8 mouse cellular contexts compared by ENCODE assay signal in genomic region chr10:76346043-76346491, GRCm38 (mm10). TPM values are rescaled to one million over a fixed set of nuclear protein-coding genes. Genes with fewer than 3 reads are reported as not detected.
DNase-seq lines count a peak whose midpoint lies in the region; ATAC-seq and TF ChIP-seq lines count a peak whose summit lies in the region.

No protein-coding gene starts in this region.

- peaks cover 23% of the 10 kb centered on the region for H3K36me3 ChIP-seq in G1E (replicated peaks)
- H3K36me3 ChIP-seq in forebrain, embryonic 10.5 days (replicated peaks): peaks cover 23% of the 10 kb centered on the region
- peaks cover 5% of the 10 kb centered on the region for H3K36me3 ChIP-seq in liver, embryonic 14.5 days (replicated peaks; ENCODE audit: control insufficient read depth, insufficient read depth, low read depth)
- peaks cover 16% of the 10 kb centered on the region for H3K36me3 ChIP-seq in neural tube, embryonic 13.5 days

- TF ChIP-seq CTCF in G1E (IDR thresholded peaks at IDR 0.05; ENCODE audit: low read depth, low read length): no peak
- TF ChIP-seq CTCF in liver, embryonic 14.5 days (IDR thresholded peaks at IDR 0.05; ENCODE audit: low read depth): no peak

- 23% methylated on average over 8 of the region's 8 CpGs for WGBS in forebrain, embryonic 10.5 days
- WGBS in liver, embryonic 14.5 days (ENCODE audit: insufficient replicate concordance): 3% methylated on average over 8 of the region's 8 CpGs
- WGBS in neural tube, embryonic 13.5 days: 23% methylated on average over 8 of the region's 8 CpGs

- TF ChIP-seq EP300 in liver, embryonic 14.5 days (IDR thresholded peaks at IDR 0.05; ENCODE audit: low read depth): no peak

- peaks cover 15% of the 10 kb centered on the region for H3K27me3 ChIP-seq in G1E (ENCODE audit: insufficient read depth, low read length)
- H3K27me3 ChIP-seq in forebrain, embryonic 10.5 days (ENCODE audit: poor library complexity, severe bottlenecking): no peaks in the 10 kb centered on the region
- H3K27me3 ChIP-seq in liver, embryonic 14.5 days (ENCODE audit: control insufficient read depth, insufficient read depth, low read length): peaks cover 8% of the 10 kb centered on the region
- H3K27me3 ChIP-seq in neural tube, embryonic 13.5 days: no peaks in the 10 kb centered on the region

- H3K4me1 ChIP-seq in G1E (ENCODE audit: insufficient read depth, low read depth, low read length): peaks cover 20% of the 10 kb centered on the region
- H3K4me1 ChIP-seq in forebrain, embryonic 10.5 days: peaks cover 22% of the 10 kb centered on the region
- H3K4me1 ChIP-seq in liver, embryonic 14.5 days (replicated peaks; ENCODE audit: control insufficient read depth in 2 of 2, insufficient read depth in 2 of 2, low read length in 1 of 2): peaks cover 6 to 7% of the 10 kb centered on the region in 2 experiments; a peak in 3 of 4 replicates
- peaks cover 27% of the 10 kb centered on the region for H3K4me1 ChIP-seq in neural tube, embryonic 13.5 days (replicated peaks)

- peak overlapping the region; percentile 72 for H3K4me2 ChIP-seq in liver, embryonic 14.5 days (ENCODE audit: low read depth)
- H3K4me2 ChIP-seq in neural tube, embryonic 13.5 days: peak overlapping the region; percentile 70

- no peak overlapping the region for H3K27ac ChIP-seq in forebrain, embryonic 10.5 days
- no peak overlapping the region for H3K27ac ChIP-seq in liver, embryonic 14.5 days
- H3K27ac ChIP-seq in neural tube, embryonic 13.5 days (replicated peaks): no peak overlapping the region

- H3K9me3 ChIP-seq in G1E (replicated peaks): no peaks in the 10 kb centered on the region
- H3K9me3 ChIP-seq in forebrain, embryonic 10.5 days: no peaks in the 10 kb centered on the region
- no peaks in the 10 kb centered on the region for H3K9me3 ChIP-seq in liver, embryonic 14.5 days (ENCODE audit: control insufficient read depth, low read length)
- no peaks in the 10 kb centered on the region for H3K9me3 ChIP-seq in neural tube, embryonic 13.5 days

- H3K9ac ChIP-seq in liver, embryonic 14.5 days (replicated peaks): peak overlapping the region; percentile 60
- H3K9ac ChIP-seq in neural tube, embryonic 13.5 days: no peak overlapping the region

- peak overlapping the region; percentile 78; the same call in 1 of the 2 replicates for H3K4me3 ChIP-seq in G1E (ENCODE audit: low read depth, low read length)
- peak overlapping the region; percentile 86 for H3K4me3 ChIP-seq in forebrain, embryonic 10.5 days
- peak overlapping the region; percentile 47 to 90 for H3K4me3 ChIP-seq in liver, embryonic 14.5 days (ENCODE audit: insufficient read depth in 1 of 2, low read depth in 2 of 2, low read length in 2 of 2)
- H3K4me3 ChIP-seq in neural tube, embryonic 13.5 days: peak overlapping the region; percentile 86

- peak; percentile 30; the same call in 1 of the 2 replicates for ATAC-seq in G1E (ENCODE audit: extremely low read depth, insufficient number of reproducible peaks, low FRiP score, poor library complexity, severe bottlenecking)
- ATAC-seq in inflammation-experienced regulatory T-cells, adult 6 months: peak; percentile 58
- ATAC-seq in liver, embryonic 14.5 days (ENCODE audit: insufficient read depth): no peak
- ATAC-seq in neural tube, embryonic 13.5 days (ENCODE audit: low read depth): no peak

- peak; percentile 59 to 65 for DNase-seq in B cell, adult 2 months
- DNase-seq in G1E (ENCODE audit: low spot score): peak; percentile 30
- no peak for DNase-seq in forebrain, embryonic 10.5 days (ENCODE audit: extremely low spot score, low spot score)
- DNase-seq in liver, embryonic 14.5 days (ENCODE audit: low read depth in 3 of 3, low spot score in 3 of 3): peak; percentile 17 to 27 (median 17)
- DNase-seq in layer of hippocampus, adult 9-11 months: no peak
- no peak for DNase-seq in left cerebral cortex, adult 8-10 months (ENCODE audit: low spot score in 2 of 2)

RNA-seq across cellular contexts. Expression of gene Dip2a, which starts 1.0 kb away (rescaled TPM):
- total RNA-seq in G1E (2014; fragmentation: Nextera tagmentation) (2.6 and 2.8 TPM in 2 replicates), G1E (2017) (2.6 and 4.3 TPM in 2 replicates)
- 1.1 and 1.5 TPM in 2 replicates for polyA plus RNA-seq in G1E (2012)
- 5.3 and 7.1 TPM in 2 replicates for polyA plus RNA-seq in forebrain, embryonic 10.5 days (2016; fragmentation: Nextera tagmentation; extraction: Ambion mirVana)
- 1 to 10 TPM; 1.4 to 2.3 (median 1.7) TPM for polyA plus RNA-seq in inflammation-experienced regulatory T-cells, adult 6 months (2017; shearing (Covaris generic))
- 1.7 and 1.8 TPM in 2 replicates for polyA plus RNA-seq in liver, embryonic 14.5 days (2012; rRNA removed)
- polyA plus RNA-seq in liver, embryonic 14.5 days (2014; fragmentation: Nextera tagmentation; extraction: Ambion mirVana): 0.62 and 0.69 TPM in 2 replicates
- 13.7 and 15.0 TPM in 2 replicates for polyA plus RNA-seq in neural tube, embryonic 13.5 days (2015; fragmentation: Nextera tagmentation; extraction: Ambion mirVana)
- total RNA-seq in left cerebral cortex, adult 8-10 months (2022): 10 to 100 TPM; 62.9 to 72.8 (median 64.5) TPM

Comparison
In these comparisons a context has a peak if more than half of its experiments do, and no peak if none do; other contexts are left out.
1. DNase-seq: peak in B cell, adult 2 months (2 of 2), G1E (single experiment) and liver, embryonic 14.5 days (3 of 3); none in forebrain, embryonic 10.5 days (single experiment), layer of hippocampus, adult 9-11 months (single experiment) and left cerebral cortex, adult 8-10 months (0 of 2).
2. ATAC-seq: peak in G1E (single experiment) and inflammation-experienced regulatory T-cells, adult 6 months (single experiment); none in liver, embryonic 14.5 days (single experiment) and neural tube, embryonic 13.5 days (single experiment).
3. Peak in every context shown above with its lines, with median percentiles within 50 percentile points of each other: H3K4me3 ChIP-seq.